ENCODE assay signal across 9 mouse cellular contexts in genomic region chr12:51118021-51118694, GRCm38 (mm10).
DNase-seq lines count a peak whose midpoint lies in the region; ATAC-seq and TF ChIP-seq lines count a peak whose summit lies in the region.
"Had no signal": no experiment of that assay in that cellular context is flagged by ENCODE, and none has a peak within 500 bp of the region (broad histone marks: within the 10 kb centered on the region; RNA-seq: fewer than 3 reads in every experiment).

No protein-coding gene starts in this region.

- H3K36me3 ChIP-seq in heart, postnatal 0 days (replicated peaks; ENCODE audit: control insufficient read depth, insufficient read depth, low read length): no peaks in the 10 kb centered on the region
- no peaks in the 10 kb centered on the region for H3K36me3 ChIP-seq in heart, embryonic 10.5 days
- H3K36me3 ChIP-seq in forebrain, postnatal 0 days (ENCODE audit: insufficient read depth): no peaks in the 10 kb centered on the region
- H3K36me3 ChIP-seq: G1E had no signal

- no peak for TF ChIP-seq CTCF in heart, postnatal 0 days (IDR thresholded peaks at IDR 0.05; ENCODE audit: low read depth)
- peak; percentile 47 for TF ChIP-seq CTCF in forebrain, postnatal 0 days (IDR thresholded peaks at IDR 0.05; ENCODE audit: low read depth)

- 45% methylated on average over 14 of the region's 14 CpGs for WGBS in heart, postnatal 0 days
- 91% methylated on average over 14 of the region's 14 CpGs for WGBS in heart, embryonic 10.5 days
- WGBS in forebrain, postnatal 0 days: 28% methylated on average over 14 of the region's 14 CpGs

- TF ChIP-seq EP300 in heart, postnatal 0 days (IDR thresholded peaks at IDR 0.05; ENCODE audit: low read depth): no peak

- H3K4me3 ChIP-seq in heart, postnatal 0 days (ENCODE audit: low read depth, low read length): no peak overlapping the region
- H3K4me3 ChIP-seq in heart, embryonic 10.5 days: no peak overlapping the region
- H3K4me3 ChIP-seq in forebrain, postnatal 0 days (ENCODE audit: low read depth, low read length): no peak overlapping the region

- peak; percentile 54 for DNase-seq in heart, postnatal 0 days (ENCODE audit: low spot score)
- no peak for DNase-seq in heart, embryonic 10.5 days (ENCODE audit: low spot score)
- DNase-seq in adrenal gland, postnatal 36 days: peak; percentile 12 to 36
- DNase-seq in forebrain, postnatal 0 days: peak; percentile 96
- DNase-seq in layer of hippocampus, adult 9-10 months (ENCODE audit: low spot score): peak; percentile 90
- peak; percentile 92 to 95 for DNase-seq in right cerebral cortex, postnatal 10 days (ENCODE audit: low spot score in 2 of 2)
- DNase-seq in thymus, postnatal 14 days: no peak
- no peak for DNase-seq in spleen, postnatal 14 days (ENCODE audit: low spot score in 2 of 2)

- H3K9ac ChIP-seq in heart, postnatal 0 days (replicated peaks; ENCODE audit: low read depth, low read length): no peak overlapping the region
- H3K9ac ChIP-seq in forebrain, postnatal 0 days: peak overlapping the region; percentile 18; the same call in 1 of the 2 replicates

- ATAC-seq in heart, postnatal 0 days (ENCODE audit: insufficient read depth, low read depth): peak; percentile 88
- ATAC-seq in forebrain, postnatal 0 days: peak; percentile 94

- peak overlapping the region; percentile 51; the same call in 1 of the 2 replicates for H3K27ac ChIP-seq in heart, postnatal 0 days (ENCODE audit: low read depth)
- H3K27ac ChIP-seq in heart, embryonic 10.5 days: no peak overlapping the region
- H3K27ac ChIP-seq in forebrain, postnatal 0 days (ENCODE audit: low read depth, low read length): peak overlapping the region; percentile 88

- no peaks in the 10 kb centered on the region for H3K27me3 ChIP-seq in heart, postnatal 0 days (ENCODE audit: control insufficient read depth, insufficient read depth, low read length)
- no peaks in the 10 kb centered on the region for H3K27me3 ChIP-seq in heart, embryonic 10.5 days (ENCODE audit: insufficient read depth, poor library complexity, severe bottlenecking)
- no peaks in the 10 kb centered on the region for H3K27me3 ChIP-seq in forebrain, postnatal 0 days (ENCODE audit: insufficient read depth, low read length)

- H3K4me2 ChIP-seq in heart, postnatal 0 days (ENCODE audit: low read depth, low read length): peak overlapping the region; percentile 32
- peak overlapping the region; percentile 40 for H3K4me2 ChIP-seq in forebrain, postnatal 0 days (ENCODE audit: low read depth)

- no peaks in the 10 kb centered on the region for H3K9me3 ChIP-seq in heart, postnatal 0 days (replicated peaks; ENCODE audit: control insufficient read depth, low read length)
- H3K9me3 ChIP-seq in heart, embryonic 10.5 days: no peaks in the 10 kb centered on the region
- H3K9me3 ChIP-seq in forebrain, postnatal 0 days (ENCODE audit: low read length): no peaks in the 10 kb centered on the region

- H3K4me1 ChIP-seq in heart, postnatal 0 days (ENCODE audit: control insufficient read depth, insufficient read depth): peaks cover 6% of the 10 kb centered on the region
- H3K4me1 ChIP-seq in heart, embryonic 10.5 days: no peaks in the 10 kb centered on the region
- H3K4me1 ChIP-seq in forebrain, postnatal 0 days (ENCODE audit: insufficient read depth): peaks cover 11% of the 10 kb centered on the region; the same call in 1 of the 2 replicates

Comparison
In these comparisons a context has a peak if more than half of its experiments do, and no peak if none do; other contexts are left out.
1. DNase-seq: peak in heart, postnatal 0 days (single experiment), adrenal gland, postnatal 36 days (2 of 2), forebrain, postnatal 0 days (single experiment), layer of hippocampus, adult 9-10 months (single experiment) and right cerebral cortex, postnatal 10 days (2 of 2); none in heart, embryonic 10.5 days (single experiment), thymus, postnatal 14 days (single experiment) and spleen, postnatal 14 days (0 of 2).